9 mouse cellular contexts compared by ENCODE assay signal in genomic region chr13:112994191-112994590, GRCm38 (mm10). TPM values are rescaled to one million over a fixed set of nuclear protein-coding genes. Genes with fewer than 3 reads are reported as not detected.
DNase-seq lines count a peak whose midpoint lies in the region; ATAC-seq and TF ChIP-seq lines count a peak whose summit lies in the region.
"Had no signal": no experiment of that assay in that cellular context is flagged by ENCODE, and none has a peak within 500 bp of the region (broad histone marks: within the 10 kb centered on the region; RNA-seq: fewer than 3 reads in every experiment).

No protein-coding gene starts in this region.

- H3K4me1 ChIP-seq in heart, embryonic 10.5 days = peaks cover 28% of the 10 kb centered on the region
- peaks cover 5% of the 10 kb centered on the region; the same call in 1 of the 2 replicates for H3K4me1 ChIP-seq in forebrain, postnatal 0 days (ENCODE audit: insufficient read depth)
- peaks cover 6% of the 10 kb centered on the region; the same call in 1 of the 2 replicates for H3K4me1 ChIP-seq in kidney, adult 2 months (ENCODE audit: control insufficient read depth, insufficient read depth, low read length)
- H3K4me1 ChIP-seq in liver, embryonic 11.5 days (replicated peaks; ENCODE audit: control insufficient read depth, insufficient read depth, low read length) = peaks cover 11% of the 10 kb centered on the region
- peaks cover 5% of the 10 kb centered on the region; the same call in 1 of the 2 replicates for H3K4me1 ChIP-seq in midbrain, postnatal 0 days (ENCODE audit: insufficient read depth, low read length)
- H3K4me1 ChIP-seq in stomach, embryonic 15.5 days = peaks cover 18% of the 10 kb centered on the region

- H3K27me3 ChIP-seq in heart, embryonic 10.5 days (ENCODE audit: insufficient read depth, poor library complexity, severe bottlenecking) = peaks cover 98% of the 10 kb centered on the region
- H3K27me3 ChIP-seq in forebrain, postnatal 0 days (ENCODE audit: insufficient read depth, low read length) = peaks cover 81% of the 10 kb centered on the region
- H3K27me3 ChIP-seq in kidney, adult 2 months (replicated peaks; ENCODE audit: control insufficient read depth, insufficient read depth, low read length) = peaks cover 7% of the 10 kb centered on the region
- peaks cover 95% of the 10 kb centered on the region for H3K27me3 ChIP-seq in liver, embryonic 11.5 days (replicated peaks; ENCODE audit: control insufficient read depth, insufficient read depth, low read length)
- peaks cover 74% of the 10 kb centered on the region for H3K27me3 ChIP-seq in midbrain, postnatal 0 days (ENCODE audit: insufficient read depth, low read length)
- peaks cover 83% of the 10 kb centered on the region for H3K27me3 ChIP-seq in stomach, embryonic 15.5 days (replicated peaks)

- peak; percentile 65 for ATAC-seq in forebrain, postnatal 0 days
- peak; percentile 58 for ATAC-seq in liver, embryonic 11.5 days (replicated peaks; ENCODE audit: low FRiP score)
- ATAC-seq in midbrain, postnatal 0 days (ENCODE audit: low FRiP score) = peak; percentile 67
- peak; percentile 57 for ATAC-seq in stomach, embryonic 15.5 days (ENCODE audit: insufficient read depth, low FRiP score, low read depth)
- ATAC-seq: Patski had no signal

- H3K36me3 ChIP-seq in heart, embryonic 10.5 days = no peaks in the 10 kb centered on the region
- H3K36me3 ChIP-seq in forebrain, postnatal 0 days (ENCODE audit: insufficient read depth) = no peaks in the 10 kb centered on the region
- H3K36me3 ChIP-seq in kidney, adult 2 months (ENCODE audit: control insufficient read depth, insufficient read depth, low read length) = no peaks in the 10 kb centered on the region
- H3K36me3 ChIP-seq in liver, embryonic 11.5 days (ENCODE audit: control insufficient read depth, insufficient read depth, low read length) = no peaks in the 10 kb centered on the region
- H3K36me3 ChIP-seq in midbrain, postnatal 0 days (ENCODE audit: insufficient read depth, low read length) = no peaks in the 10 kb centered on the region
- H3K36me3 ChIP-seq in stomach, embryonic 15.5 days = no peaks in the 10 kb centered on the region

- H3K4me3 ChIP-seq in heart, embryonic 10.5 days = peak overlapping the region; percentile 65
- peak overlapping the region; percentile 33 for H3K4me3 ChIP-seq in forebrain, postnatal 0 days (ENCODE audit: low read depth, low read length)
- peak overlapping the region; percentile 22; the same call in 1 of the 2 replicates for H3K4me3 ChIP-seq in kidney, adult 2 months (ENCODE audit: insufficient read depth, low read depth, low read length)
- H3K4me3 ChIP-seq in liver, embryonic 11.5 days (ENCODE audit: low read depth, low read length) = peak overlapping the region; percentile 36
- peak overlapping the region; percentile 45 for H3K4me3 ChIP-seq in midbrain, postnatal 0 days (ENCODE audit: low read depth, low read length)
- peak overlapping the region; percentile 43 for H3K4me3 ChIP-seq in stomach, embryonic 15.5 days (replicated peaks)

- TF ChIP-seq CTCF in forebrain, postnatal 0 days (IDR thresholded peaks at IDR 0.05; ENCODE audit: low read depth) = peak; percentile 75
- TF ChIP-seq CTCF in kidney, adult 2 months (conservative IDR thresholded peaks at IDR 0.05; ENCODE audit: insufficient read depth, insufficient read length, low read depth, low read length) = peak; percentile 81
- TF ChIP-seq CTCF in midbrain, postnatal 0 days (IDR thresholded peaks at IDR 0.05) = peak; percentile 80

- peak; percentile 83 for DNase-seq in heart, embryonic 10.5 days (ENCODE audit: low spot score)
- no peak for DNase-seq in heart, adult 9 months (ENCODE audit: low spot score in 2 of 2)
- peak; percentile 55 to 63 for DNase-seq in cerebellum, adult 18-20 months
- peak; percentile 67 for DNase-seq in forebrain, postnatal 0 days
- DNase-seq in kidney, adult 2 months = peak; percentile 75
- peak; percentile 56 for DNase-seq in liver, embryonic 11.5 days (ENCODE audit: low spot score)
- peak; percentile 66 for DNase-seq in midbrain, postnatal 0 days (ENCODE audit: low spot score)

- H3K27ac ChIP-seq in heart, embryonic 10.5 days = no peak overlapping the region
- H3K27ac ChIP-seq in forebrain, postnatal 0 days (ENCODE audit: low read depth, low read length) = no peak overlapping the region
- H3K27ac ChIP-seq in kidney, adult 2 months (ENCODE audit: insufficient read depth, low read depth, low read length) = no peak overlapping the region
- no peak overlapping the region for H3K27ac ChIP-seq in liver, embryonic 11.5 days (ENCODE audit: low read depth, low read length)
- no peak overlapping the region for H3K27ac ChIP-seq in midbrain, postnatal 0 days (ENCODE audit: low read depth, low read length)
- H3K27ac ChIP-seq in stomach, embryonic 15.5 days = no peak overlapping the region

- H3K9ac ChIP-seq in forebrain, postnatal 0 days = peak overlapping the region; percentile 29; the same call in 1 of the 2 replicates
- H3K9ac ChIP-seq in liver, embryonic 11.5 days (ENCODE audit: low read depth, low read length) = no peak overlapping the region
- H3K9ac ChIP-seq in midbrain, postnatal 0 days (replicated peaks; ENCODE audit: low read length, poor library complexity, severe bottlenecking) = peak overlapping the region; percentile 52
- no peak overlapping the region for H3K9ac ChIP-seq in stomach, embryonic 15.5 days

- peak overlapping the region; percentile 63 for H3K4me2 ChIP-seq in forebrain, postnatal 0 days (ENCODE audit: low read depth)
- peak overlapping the region; percentile 63 for H3K4me2 ChIP-seq in liver, embryonic 11.5 days
- H3K4me2 ChIP-seq in midbrain, postnatal 0 days (ENCODE audit: low read depth, low read length, poor library complexity, severe bottlenecking) = peak overlapping the region; percentile 74
- H3K4me2 ChIP-seq in stomach, embryonic 15.5 days = peak overlapping the region; percentile 91

- no peaks in the 10 kb centered on the region for H3K9me3 ChIP-seq in heart, embryonic 10.5 days
- no peaks in the 10 kb centered on the region for H3K9me3 ChIP-seq in forebrain, postnatal 0 days (ENCODE audit: low read length)
- no peaks in the 10 kb centered on the region for H3K9me3 ChIP-seq in liver, embryonic 11.5 days (ENCODE audit: control insufficient read depth, low read length)
- H3K9me3 ChIP-seq in midbrain, postnatal 0 days (ENCODE audit: low read length) = no peaks in the 10 kb centered on the region
- H3K9me3 ChIP-seq in stomach, embryonic 15.5 days = no peaks in the 10 kb centered on the region

- TF ChIP-seq POLR2A in kidney, adult 2 months (IDR thresholded peaks at IDR 0.05; ENCODE audit: low read depth, low read length) = no peak

- 2% methylated on average over 25 of the region's 25 CpGs for WGBS in heart, embryonic 10.5 days
- WGBS in forebrain, postnatal 0 days = 3% methylated on average over 25 of the region's 25 CpGs
- WGBS in kidney, adult 2 months = 2% methylated on average over 25 of the region's 25 CpGs
- WGBS in liver, embryonic 11.5 days = 1% methylated on average over 25 of the region's 25 CpGs
- 2% methylated on average over 25 of the region's 25 CpGs for WGBS in midbrain, postnatal 0 days
- under 1% methylated on average over 25 of the region's 25 CpGs for WGBS in stomach, embryonic 15.5 days

RNA-seq across cellular contexts. Expression of gene Mcidas, which starts 0.5 kb away (rescaled TPM):
- polyA plus RNA-seq in heart, embryonic 10.5 days (2016; fragmentation: Nextera tagmentation; extraction: Ambion mirVana) = 0.13 TPM in 1 of 2 replicates, not detected in the other
- total RNA-seq in forebrain, postnatal 0 days (2014; rRNA removed) = 0.85 and 1.8 TPM in 2 replicates
- polyA plus RNA-seq in forebrain, postnatal 0 days (2015; fragmentation: Nextera tagmentation; extraction: Ambion mirVana) = 0.75 and 1.9 TPM in 2 replicates
- polyA plus RNA-seq in kidney, adult 2 months (2012; rRNA removed) = not detected in 2 replicates
- polyA plus RNA-seq in liver, embryonic 11.5 days (2014; fragmentation: Nextera tagmentation; extraction: Ambion mirVana) = not detected in 2 replicates
- total RNA-seq in midbrain, postnatal 0 days (2014; rRNA removed) = 0.77 and 1.4 TPM in 2 replicates
- 0.38 and 0.81 TPM in 2 replicates for polyA plus RNA-seq in midbrain, postnatal 0 days (2015; fragmentation: Nextera tagmentation; extraction: Ambion mirVana)
- 0.21 and 0.35 TPM in 2 replicates for polyA plus RNA-seq in stomach, embryonic 15.5 days (2015; fragmentation: Nextera tagmentation; extraction: Ambion mirVana)

RNA-seq across cellular contexts. Expression of gene Ccno, which starts 6.6 kb away (rescaled TPM):
- polyA plus RNA-seq in heart, embryonic 10.5 days (2016; fragmentation: Nextera tagmentation; extraction: Ambion mirVana) = 0.10 TPM in 1 of 2 replicates, not detected in the other
- total RNA-seq in forebrain, postnatal 0 days (2014; rRNA removed) = 3.0 and 6.8 TPM in 2 replicates
- 2.6 and 3.3 TPM in 2 replicates for polyA plus RNA-seq in forebrain, postnatal 0 days (2015; fragmentation: Nextera tagmentation; extraction: Ambion mirVana)
- polyA plus RNA-seq in kidney, adult 2 months (2012; rRNA removed) = 0.47 and 1.1 TPM in 2 replicates
- 0.08 TPM in 1 of 2 replicates, not detected in the other for polyA plus RNA-seq in liver, embryonic 11.5 days (2014; fragmentation: Nextera tagmentation; extraction: Ambion mirVana)
- total RNA-seq in midbrain, postnatal 0 days (2014; rRNA removed) = 1.6 and 7.9 TPM in 2 replicates
- 1.0 and 1.1 TPM in 2 replicates for polyA plus RNA-seq in midbrain, postnatal 0 days (2015; fragmentation: Nextera tagmentation; extraction: Ambion mirVana)
- 0.50 and 0.67 TPM in 2 replicates for polyA plus RNA-seq in stomach, embryonic 15.5 days (2015; fragmentation: Nextera tagmentation; extraction: Ambion mirVana)

RNA-seq across cellular contexts. Expression of gene Cdc20b, which starts 40.7 kb away (rescaled TPM):
- not detected in 2 replicates for polyA plus RNA-seq in heart, embryonic 10.5 days (2016; fragmentation: Nextera tagmentation; extraction: Ambion mirVana)
- total RNA-seq in forebrain, postnatal 0 days (2014; rRNA removed) = 1.0 and 1.8 TPM in 2 replicates
- 0.31 and 0.97 TPM in 2 replicates for polyA plus RNA-seq in forebrain, postnatal 0 days (2015; fragmentation: Nextera tagmentation; extraction: Ambion mirVana)
- polyA plus RNA-seq in kidney, adult 2 months (2012; rRNA removed) = 0.05 TPM in 1 of 2 replicates, not detected in the other
- not detected in 2 replicates for polyA plus RNA-seq in liver, embryonic 11.5 days (2014; fragmentation: Nextera tagmentation; extraction: Ambion mirVana)
- 1.7 and 2.0 TPM in 2 replicates for total RNA-seq in midbrain, postnatal 0 days (2014; rRNA removed)
- 0.15 and 0.18 TPM in 2 replicates for polyA plus RNA-seq in midbrain, postnatal 0 days (2015; fragmentation: Nextera tagmentation; extraction: Ambion mirVana)
- not detected in 2 replicates for polyA plus RNA-seq in stomach, embryonic 15.5 days (2015; fragmentation: Nextera tagmentation; extraction: Ambion mirVana)
- polyA plus RNA-seq: Patski had no signal

RNA-seq across cellular contexts. Expression of gene Gpx8, which starts 52.0 kb away (rescaled TPM):
- polyA plus RNA-seq in heart, embryonic 10.5 days (2016; fragmentation: Nextera tagmentation; extraction: Ambion mirVana) = 124 and 134 TPM in 2 replicates
- 27.3 and 28.3 TPM in 2 replicates for total RNA-seq in forebrain, postnatal 0 days (2014; rRNA removed)
- polyA plus RNA-seq in forebrain, postnatal 0 days (2015; fragmentation: Nextera tagmentation; extraction: Ambion mirVana) = 41.7 and 47.6 TPM in 2 replicates
- 6.5 and 9.2 TPM in 2 replicates for polyA plus RNA-seq in kidney, adult 2 months (2012; rRNA removed)
- polyA plus RNA-seq in liver, embryonic 11.5 days (2014; fragmentation: Nextera tagmentation; extraction: Ambion mirVana) = 43.0 and 43.4 TPM in 2 replicates
- 16.2 and 27.1 TPM in 2 replicates for total RNA-seq in midbrain, postnatal 0 days (2014; rRNA removed)
- polyA plus RNA-seq in midbrain, postnatal 0 days (2015; fragmentation: Nextera tagmentation; extraction: Ambion mirVana) = 37.5 and 41.7 TPM in 2 replicates
- 137 and 143 TPM in 2 replicates for polyA plus RNA-seq in stomach, embryonic 15.5 days (2015; fragmentation: Nextera tagmentation; extraction: Ambion mirVana)

Comparison
In these comparisons a context has a peak if more than half of its experiments do, and no peak if none do; other contexts are left out.
1. DNase-seq: peak in heart, embryonic 10.5 days (single experiment), cerebellum, adult 18-20 months (2 of 2), forebrain, postnatal 0 days (single experiment), kidney, adult 2 months (single experiment), liver, embryonic 11.5 days (single experiment) and midbrain, postnatal 0 days (single experiment); none in heart, adult 9 months (0 of 2).
2. H3K9ac ChIP-seq: peak in forebrain, postnatal 0 days (single experiment) and midbrain, postnatal 0 days (single experiment); none in liver, embryonic 11.5 days (single experiment) and stomach, embryonic 15.5 days (single experiment).
3. Peak in every context shown above with its lines, with median percentiles within 50 percentile points of each other: H3K4me3 ChIP-seq, ATAC-seq, H3K4me2 ChIP-seq and CTCF ChIP-seq.